Mouse (Mus musculus) kidney, embryonic 15.5 days (tissue): ENCODE measurements around the gene Nradd. TPM values are rescaled to one million over a fixed set of nuclear protein-coding genes. Genes with fewer than 3 reads are reported as not detected.
A peak's percentile ranks its signal among the peaks of the same experiment; 100 is the strongest.

Experiments
- ATAC-seq: fragments of 200-750 bp; cut with Nextera tagmentation; replicated peaks from 2 replicates; pipeline ENCODE4 v1.8.0; 2017; ENCODE audit warnings: moderate TSS enrichment; ENCODE audit not compliant: low FRiP score
- H3K27ac ChIP-seq: fragments of 300-500 bp; sonication (generic); 2 replicates; pipeline ENCODE4 v1.5.1; 2015; ENCODE audit warnings: mild to moderate bottlenecking, inconsistent platforms
- H3K27me3 ChIP-seq: fragments of 300-500 bp; sonication (generic); 2 replicates; pipeline ENCODE4 v1.6.1; 2015; ENCODE audit warnings: inconsistent platforms
- H3K36me3 ChIP-seq: fragments of 300-500 bp; sonication (generic); 2 replicates; pipeline ENCODE4 v1.6.1; 2015; ENCODE audit warnings: inconsistent platforms
- H3K4me1 ChIP-seq: fragments of 300-500 bp; sonication (generic); 2 replicates; pipeline ENCODE4 v1.6.1; 2015; ENCODE audit warnings: inconsistent platforms
- H3K4me2 ChIP-seq: fragments of 300-500 bp; sonication (generic); 2 replicates; pipeline ENCODE4 v1.6.1; 2015; ENCODE audit warnings: moderate library complexity, mild to moderate bottlenecking, inconsistent platforms
- H3K4me3 ChIP-seq: fragments of 300-500 bp; sonication (generic); replicated peaks from 2 replicates; pipeline ENCODE4 v1.5.1; 2015; ENCODE audit warnings: mild to moderate bottlenecking, inconsistent platforms
- H3K9ac ChIP-seq: fragments of 300-500 bp; sonication (generic); 2 replicates; pipeline ENCODE4 v1.6.1; 2015; ENCODE audit warnings: mild to moderate bottlenecking, inconsistent platforms
- H3K9me3 ChIP-seq: fragments of 300-500 bp; sonication (generic); replicated peaks from 2 replicates; pipeline ENCODE4 v1.6.1; 2016; ENCODE audit warnings: inconsistent platforms
- WGBS: fragments of 180-500 bp; shearing (Covaris S2); methylation state at CpG from one replicate; pipeline ENCODE4 v1.1.7; 2015; ENCODE audit warnings: mixed read lengths; 5-methylcytosine and 5-hydroxymethylcytosine counted together
- polyA plus RNA-seq: library from polyadenylated mRNA; unstranded; fragments of >200 nt; fragmentation: Nextera tagmentation; extraction: Ambion mirVana; gene quantifications from 2 replicates; pipeline ENCODE4 v1.2.1, GENCODE M21; 2015

Nradd gene
- polyA plus RNA-seq, 1 experiment from 2014 or later, result 56.4 TPM

DNA sequence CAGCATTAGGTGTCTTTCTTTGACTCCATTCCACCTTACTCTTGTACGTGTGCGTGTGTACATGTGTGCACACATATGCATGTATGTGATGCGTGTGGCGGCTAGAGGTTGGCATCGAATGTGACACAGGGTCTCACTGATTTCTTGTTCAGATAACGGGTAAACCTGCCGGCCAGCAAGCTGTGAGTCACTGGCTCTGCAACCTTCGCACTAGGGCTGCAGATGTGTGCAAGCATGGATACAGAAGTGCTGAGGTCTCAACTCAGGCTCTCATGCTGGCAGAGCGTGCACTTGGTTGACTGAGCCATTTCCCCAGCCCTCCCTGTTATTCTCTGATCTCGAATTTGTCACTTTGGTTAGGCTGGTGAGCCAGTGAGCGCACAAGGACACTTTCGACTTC, 35.3 kb upstream of the Nradd start:
- Histone ChIP-seq H3K4me1 (peaks cover 33% of the 10 kb centered on the region), H3K9me3 (no peaks in the 10 kb centered on the region), H3K4me3 (no peak overlapping the region), H3K27me3 (no peaks in the 10 kb centered on the region), H3K4me2 (no peak overlapping the region), H3K36me3 (peaks cover 8% of the 10 kb centered on the region; the same call in 1 of the 2 replicates), H3K27ac (no peak overlapping the region), H3K9ac (no peak overlapping the region)
- no peak for ATAC-seq
- WGBS, result 87% methylated on average over 12 of the region's 12 CpGs

DNA sequence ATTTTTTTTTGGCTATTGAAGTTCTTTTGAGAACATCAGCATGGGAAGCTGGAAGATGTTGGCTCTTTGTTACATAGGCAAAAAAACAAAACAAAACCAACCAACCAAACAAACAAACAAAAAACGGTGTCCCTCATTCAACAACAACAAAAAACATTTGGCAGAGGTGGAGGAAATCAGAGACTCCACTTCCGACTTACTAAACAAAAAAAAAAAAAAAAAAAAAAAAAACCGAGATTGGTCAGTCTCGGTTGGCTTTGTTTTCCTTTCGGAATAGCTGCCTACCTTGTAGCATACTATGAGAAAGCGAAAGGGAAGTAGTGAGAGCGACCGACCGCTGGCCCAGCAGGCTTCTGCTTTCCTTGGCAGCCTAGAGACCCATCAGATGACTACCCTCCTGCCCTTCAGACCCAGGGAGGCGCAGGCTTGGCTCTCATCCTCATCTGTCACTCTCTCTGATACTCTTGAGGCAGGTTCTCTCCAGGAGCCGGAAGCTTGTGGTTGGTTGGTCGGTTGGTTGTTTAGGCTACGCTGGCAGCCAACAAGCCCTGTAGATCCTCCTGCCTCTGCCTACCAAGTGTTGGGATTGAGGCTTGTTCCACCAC, 33.3 kb upstream of the Nradd start:
- Histone ChIP-seq H3K36me3 (peaks cover 8% of the 10 kb centered on the region; the same call in 1 of the 2 replicates), H3K27ac (peak overlapping the region; percentile 94; the same call in 1 of the 2 replicates), H3K9ac (peak overlapping the region; percentile 79; the same call in 1 of the 2 replicates), H3K27me3 (peaks cover 12% of the 10 kb centered on the region; the same call in 1 of the 2 replicates), H3K4me1 (peaks cover 49% of the 10 kb centered on the region), H3K9me3 (no peaks in the 10 kb centered on the region), H3K4me2 (peak overlapping the region; percentile 66), H3K4me3 (peak overlapping the region; percentile 82)
- WGBS, result 79% methylated on average over 13 of the region's 13 CpGs
- no peak for ATAC-seq

DNA sequence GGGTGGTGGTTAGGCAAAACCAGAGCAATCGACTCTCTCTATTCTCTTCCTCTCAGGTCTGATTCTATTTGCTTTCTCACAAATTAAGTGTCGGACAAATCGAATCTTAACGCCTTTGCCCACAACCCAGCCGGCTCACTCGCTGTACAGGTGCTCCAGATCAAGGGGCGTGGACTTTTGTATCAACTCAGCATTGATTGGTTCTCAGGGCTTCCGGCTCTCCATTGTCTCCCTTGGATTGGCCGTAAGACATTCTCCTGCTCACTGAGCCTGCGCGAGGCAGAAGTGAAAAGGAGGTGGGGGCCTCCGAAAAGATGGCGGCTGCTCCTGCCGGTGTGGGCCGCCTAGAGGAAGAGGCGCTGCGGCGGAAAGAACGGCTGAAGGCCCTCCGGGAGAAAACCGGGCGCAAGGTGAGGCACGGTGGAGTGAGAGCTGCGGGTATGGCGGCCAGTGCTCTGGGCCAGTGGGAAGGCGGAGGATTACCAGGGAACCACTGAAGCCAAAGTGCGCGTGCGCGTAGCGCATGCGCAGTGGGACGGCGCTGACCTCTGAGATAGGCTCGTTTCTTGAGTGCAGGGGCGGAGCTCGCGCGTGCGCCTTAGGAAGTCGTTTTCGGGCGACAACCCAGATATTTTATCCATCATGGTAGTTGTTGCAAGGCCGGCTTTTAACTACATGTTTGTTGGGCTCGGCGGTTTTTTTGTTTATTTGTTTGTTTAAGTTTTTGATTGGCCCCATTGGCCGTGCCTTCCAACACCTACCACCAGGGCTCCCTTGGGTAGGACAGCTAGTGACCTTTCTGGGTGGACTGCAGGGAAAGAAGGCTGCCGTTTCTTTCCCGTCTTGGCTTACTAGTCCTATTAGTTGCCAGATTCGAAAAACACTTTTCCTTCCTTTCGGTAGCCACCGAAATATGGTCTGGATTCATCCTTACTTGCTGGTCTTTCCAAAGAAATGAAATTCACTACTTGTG, 32.3 kb upstream of the Nradd start, which contains the start of gene Ccdc12:
Gene Ccdc12 (plus strand): TSS at position 255 of the 973 bp plus-strand sequence.
- Histone ChIP-seq H3K9ac (peak within 1 kb of the TSS; percentile 79), H3K27ac (peak within 1 kb of the TSS; percentile 94), H3K36me3 (peaks cover 8% of the 10 kb centered on the region; the same call in 1 of the 2 replicates), H3K27me3 (peaks cover 15% of the 10 kb centered on the region; the same call in 1 of the 2 replicates), H3K9me3 (no peaks in the 10 kb centered on the region), H3K4me2 (peak within 1 kb of the TSS; percentile 66), H3K4me3 (peak within 1 kb of the TSS; percentile 82), H3K4me1 (peaks cover 59% of the 10 kb centered on the region)
- under 1% methylated on average over 52 of the region's 52 CpGs for WGBS
- peak; percentile 92 for ATAC-seq

DNA sequence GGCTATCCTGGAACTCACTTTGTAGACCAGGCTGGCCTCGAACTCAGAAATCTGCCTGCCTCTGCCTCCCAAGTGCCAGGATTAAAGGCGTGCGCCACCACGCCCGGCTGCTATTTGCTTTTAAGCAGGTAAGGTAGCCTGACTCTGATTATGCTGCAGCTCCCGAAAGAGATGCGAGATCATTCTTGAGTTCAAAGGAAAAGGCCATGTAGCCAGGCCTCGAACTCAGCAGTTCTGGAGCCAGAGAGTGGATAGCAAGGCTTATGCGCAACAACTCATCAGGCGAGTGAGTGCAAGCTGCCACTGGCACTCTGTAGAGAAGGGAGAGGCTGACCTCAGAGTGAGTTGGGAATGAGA, 31.4 kb upstream of the Nradd start:
- no peaks in the 10 kb centered on the region for H3K9me3 ChIP-seq
- H3K4me2 ChIP-seq, result peak overlapping the region; percentile 66
- peaks cover 18% of the 10 kb centered on the region; the same call in 1 of the 2 replicates for H3K27me3 ChIP-seq
- peak overlapping the region; percentile 94 for H3K27ac ChIP-seq
- peaks cover 8% of the 10 kb centered on the region; the same call in 1 of the 2 replicates for H3K36me3 ChIP-seq
- ATAC-seq, result no peak
- peak overlapping the region; percentile 34; the same call in 1 of the 2 replicates for H3K9ac ChIP-seq
- WGBS, result 80% methylated on average over 10 of the region's 10 CpGs
- peaks cover 59% of the 10 kb centered on the region for H3K4me1 ChIP-seq
- H3K4me3 ChIP-seq, result peak overlapping the region; percentile 82

DNA sequence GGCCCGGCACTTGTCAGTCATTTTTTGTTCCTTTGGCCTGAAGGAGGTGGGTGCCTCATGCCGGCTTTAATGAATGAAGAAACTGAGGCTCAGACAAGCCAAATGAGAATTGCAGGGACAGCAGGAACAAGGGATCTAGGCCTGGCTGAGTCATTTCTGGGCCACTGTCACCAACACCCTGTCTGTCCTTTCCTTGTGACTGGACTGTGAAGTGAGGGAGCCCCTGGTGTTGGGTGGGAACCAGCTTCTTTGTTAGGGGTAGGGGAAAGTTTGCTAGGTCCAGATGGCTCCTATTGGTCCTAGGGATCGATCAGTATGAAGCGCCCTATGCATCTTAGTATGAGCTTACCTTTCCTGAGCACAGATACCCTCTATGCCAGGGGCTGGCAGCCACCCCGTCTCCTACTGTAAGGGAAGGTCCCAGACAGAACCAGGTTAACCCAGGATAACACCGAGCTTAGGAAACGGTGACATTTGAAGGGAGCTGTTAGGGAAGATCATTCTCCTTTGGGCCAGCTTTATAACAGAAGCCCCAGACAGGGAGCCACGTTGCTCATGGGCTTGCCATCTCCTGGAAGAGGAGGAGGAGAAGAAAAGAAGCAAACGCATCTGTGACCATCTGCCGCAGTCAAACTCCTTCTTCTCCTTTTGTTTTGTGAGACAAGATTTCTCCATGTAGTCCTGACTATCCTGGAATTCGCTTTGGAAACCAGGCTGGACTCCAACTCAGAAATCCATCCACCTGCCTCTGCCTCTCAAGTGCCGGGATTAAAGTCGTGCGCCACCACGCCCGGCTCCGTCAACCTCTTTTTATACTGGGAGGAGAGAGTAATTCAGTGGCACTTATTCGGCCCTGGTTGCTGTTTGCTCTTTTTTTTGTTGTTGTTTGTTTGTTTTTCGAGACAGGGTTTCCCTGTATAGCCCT, 30.7 kb upstream of the Nradd start:
- WGBS, result 82% methylated on average over 19 of the region's 19 CpGs
- H3K9me3 ChIP-seq, result no peaks in the 10 kb centered on the region
- H3K27me3 ChIP-seq, result peaks cover 18% of the 10 kb centered on the region; the same call in 1 of the 2 replicates
- H3K4me2 ChIP-seq, result peak overlapping the region; percentile 98
- H3K27ac ChIP-seq, result peak overlapping the region; percentile 61
- peaks cover 59% of the 10 kb centered on the region for H3K4me1 ChIP-seq
- peak overlapping the region; percentile 75; the same call in 1 of the 2 replicates for H3K9ac ChIP-seq
- H3K36me3 ChIP-seq, result peaks cover 8% of the 10 kb centered on the region; the same call in 1 of the 2 replicates
- H3K4me3 ChIP-seq, result peak overlapping the region; percentile 76
- ATAC-seq, result no peak

DNA sequence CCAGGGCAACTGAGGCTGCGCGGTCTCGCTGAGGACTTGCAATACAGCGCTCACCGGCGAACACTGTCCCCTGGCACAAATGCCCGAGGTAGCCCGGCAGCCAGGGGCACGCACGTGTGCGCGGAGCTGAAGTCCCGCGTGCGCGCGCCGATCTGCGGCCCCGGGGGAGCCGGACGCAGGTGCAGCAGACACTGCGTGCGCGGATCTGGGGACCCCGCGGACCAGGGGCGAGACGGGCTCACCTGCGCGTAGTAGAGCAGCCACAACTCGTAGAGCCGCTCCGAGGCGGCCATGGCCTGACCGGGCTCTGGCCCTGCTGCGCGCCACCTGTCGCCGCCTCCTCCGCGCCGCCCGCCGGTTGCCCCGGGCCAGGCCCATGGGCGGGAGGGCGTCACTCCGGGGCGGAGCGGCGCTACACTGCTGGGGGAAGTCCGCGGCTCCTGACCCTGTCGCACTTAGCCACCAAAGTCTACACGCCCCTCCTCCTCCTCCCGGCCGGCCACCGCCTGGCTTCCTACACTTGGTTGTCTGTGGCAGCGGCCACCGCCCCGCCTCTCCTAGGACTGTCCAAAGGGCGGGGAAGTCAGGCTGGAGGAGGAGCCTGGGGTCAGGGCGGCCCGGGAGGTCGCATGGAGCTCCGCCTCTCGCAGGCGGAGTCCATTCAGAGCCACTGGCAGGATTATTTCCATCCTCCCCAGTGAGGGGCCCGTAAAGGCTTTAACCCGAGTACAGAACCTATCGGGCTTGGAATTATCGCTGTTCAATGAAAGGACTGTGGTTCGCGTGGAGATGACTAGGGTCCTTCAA, 29.6 kb upstream of the Nradd start, which contains the start of gene Nbeal2:
Gene Nbeal2 (minus strand): TSS at position 507 of the 807 bp plus-strand sequence.
- peak within 1 kb of the TSS; percentile 61 for H3K27ac ChIP-seq
- ATAC-seq, result peak; percentile 89
- H3K9me3 ChIP-seq, result no peaks in the 10 kb centered on the region
- H3K4me3 ChIP-seq, result peak within 1 kb of the TSS; percentile 76
- peak within 1 kb of the TSS; percentile 98 for H3K4me2 ChIP-seq
- H3K36me3 ChIP-seq, result 0 out of 2 replicates have a peak, but pooled peaks cover 2% of the 10 kb centered on the region
- peaks cover 56% of the 10 kb centered on the region for H3K4me1 ChIP-seq
- H3K9ac ChIP-seq, result peak within 1 kb of the TSS; percentile 75
- WGBS, result under 1% methylated on average over 69 of the region's 75 CpGs
- H3K27me3 ChIP-seq, result peaks cover 18% of the 10 kb centered on the region; the same call in 1 of the 2 replicates

DNA sequence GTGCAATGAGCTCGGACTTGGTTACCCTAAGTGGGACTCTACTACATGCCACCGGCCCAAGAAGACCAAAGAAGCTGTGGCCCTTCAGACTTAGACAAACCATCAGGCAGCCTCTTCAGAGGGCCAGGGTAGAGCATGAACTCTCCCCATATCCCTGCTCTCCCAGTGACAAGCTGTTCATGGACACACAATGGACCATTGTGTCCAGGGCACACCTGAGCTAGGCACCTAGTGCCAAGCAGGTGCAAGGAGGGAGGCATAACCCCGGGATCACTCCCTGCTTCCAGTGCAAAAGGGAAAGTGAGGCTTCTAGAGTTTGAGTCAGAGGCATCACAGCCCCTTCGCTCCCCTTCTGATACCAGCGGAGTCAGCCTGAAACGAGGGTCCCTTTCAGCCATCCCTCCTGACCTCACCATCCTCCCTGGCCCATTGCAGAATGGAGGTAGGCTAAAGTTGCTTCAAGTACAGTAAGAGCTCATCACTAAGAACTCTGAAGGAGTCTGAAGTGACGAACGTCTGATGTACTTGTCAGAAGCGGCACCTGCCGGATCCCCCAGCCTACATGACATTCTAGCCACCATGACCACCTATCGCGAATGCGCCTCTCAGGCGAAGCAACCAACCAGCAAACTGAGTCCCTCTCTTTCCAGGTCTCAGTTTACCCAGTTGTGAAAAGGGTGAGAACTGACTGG, 28.9 kb upstream of the Nradd start:
- ATAC-seq, result no peak
- Histone ChIP-seq H3K36me3 (no peaks in the 10 kb centered on the region), H3K4me1 (peaks cover 53% of the 10 kb centered on the region), H3K9ac (peak overlapping the region; percentile 75), H3K27ac (peak overlapping the region; percentile 61; the same call in 1 of the 2 replicates), H3K27me3 (peaks cover 18% of the 10 kb centered on the region; the same call in 1 of the 2 replicates), H3K9me3 (no peaks in the 10 kb centered on the region), H3K4me3 (peak overlapping the region; percentile 76), H3K4me2 (peak overlapping the region; percentile 98)
- 19% methylated on average over 14 of the region's 14 CpGs for WGBS

DNA sequence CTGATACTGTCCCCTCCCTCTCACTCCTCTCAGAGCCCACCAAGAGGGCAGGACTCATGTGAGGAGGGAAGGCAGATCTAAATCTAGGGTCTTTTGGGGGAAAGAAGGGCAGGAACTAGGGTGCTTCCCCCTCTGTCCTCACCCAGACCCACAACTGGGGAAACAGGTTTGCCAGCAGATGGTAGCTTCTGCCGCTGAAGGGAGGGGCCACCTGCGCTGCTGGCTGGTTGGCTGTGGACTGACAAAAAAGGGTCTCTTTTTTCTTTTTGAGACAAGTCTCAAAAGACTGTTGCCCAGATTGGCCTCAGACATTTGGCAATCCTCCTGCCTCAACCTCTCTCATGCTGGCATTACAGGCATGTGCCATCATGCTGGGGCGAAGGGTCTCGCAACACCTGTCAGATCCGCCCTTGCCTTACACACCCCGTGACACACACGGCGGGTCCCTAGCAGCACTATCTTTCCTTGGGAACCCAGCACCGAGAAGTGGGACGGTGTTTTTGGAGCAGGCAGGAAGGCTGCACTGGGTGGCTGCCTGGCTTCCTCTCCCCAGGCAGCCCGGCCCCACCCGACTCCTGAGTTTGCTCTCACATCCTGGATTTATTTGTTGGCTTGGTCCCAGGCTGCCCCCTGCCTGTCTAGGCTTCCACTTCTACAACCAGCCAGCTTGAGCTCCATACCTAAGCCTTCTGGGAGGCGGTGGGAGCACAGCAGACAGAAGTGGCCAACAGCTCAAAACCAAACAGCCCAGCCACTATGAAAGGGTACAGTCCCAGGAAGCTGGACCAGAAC, 27.9 kb upstream of the Nradd start:
- H3K4me3 ChIP-seq, result peak overlapping the region; percentile 76
- no peak for ATAC-seq
- H3K27me3 ChIP-seq, result peaks cover 18% of the 10 kb centered on the region; the same call in 1 of the 2 replicates
- no peak overlapping the region for H3K9ac ChIP-seq
- no peaks in the 10 kb centered on the region for H3K9me3 ChIP-seq
- peak overlapping the region; percentile 7; the same call in 1 of the 2 replicates for H3K27ac ChIP-seq
- H3K4me2 ChIP-seq, result peak overlapping the region; percentile 98
- H3K36me3 ChIP-seq, result no peaks in the 10 kb centered on the region
- WGBS, result 30% methylated on average over 13 of the region's 13 CpGs
- H3K4me1 ChIP-seq, result peaks cover 44% of the 10 kb centered on the region

DNA sequence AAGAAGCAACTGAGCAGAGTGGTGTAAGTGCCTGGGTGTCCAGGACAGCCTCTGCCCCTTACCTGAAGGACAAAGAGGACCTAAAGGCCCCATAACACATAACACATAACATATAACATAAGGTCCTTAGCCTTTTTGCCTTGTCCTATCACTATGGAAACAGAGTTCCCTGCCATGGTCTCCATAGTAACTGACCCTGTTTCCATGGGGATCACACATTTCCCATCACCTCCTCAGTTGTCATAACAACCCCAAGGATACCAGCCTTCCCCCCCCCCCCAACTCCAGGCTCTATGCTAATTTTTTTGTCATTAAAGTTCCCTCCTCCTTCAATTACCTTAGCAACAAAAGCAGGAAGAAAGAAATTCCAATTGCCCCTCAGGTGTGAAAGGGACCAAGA, 25.5 kb upstream of the Nradd start:
- Histone ChIP-seq H3K4me2 (no peak overlapping the region), H3K27ac (no peak overlapping the region), H3K9ac (no peak overlapping the region), H3K9me3 (no peaks in the 10 kb centered on the region), H3K4me3 (no peak overlapping the region), H3K4me1 (peaks cover 42% of the 10 kb centered on the region), H3K36me3 (no peaks in the 10 kb centered on the region), H3K27me3 (peaks cover 18% of the 10 kb centered on the region; the same call in 1 of the 2 replicates)
- no peak for ATAC-seq
